Mouse (Mus musculus) hindbrain, embryonic 13.5 days (tissue): ENCODE results near the gene Lyz1. TPM values are rescaled to one million over a fixed set of nuclear protein-coding genes. Genes with fewer than 3 reads are reported as not detected.

Source experiments
- ATAC-seq: fragments of 200-750 bp; cut with Nextera tagmentation; 2 replicates; pipeline ENCODE4 v1.8.0; 2017; ENCODE audit warnings: moderate TSS enrichment; ENCODE audit not compliant: low FRiP score
- H3K27ac ChIP-seq: fragments of 300-500 bp; sonication (generic); 2 replicates; pipeline ENCODE4 v1.5.1; 2015; ENCODE audit warnings: inconsistent platforms, mild to moderate bottlenecking, moderate library complexity
- H3K27me3 ChIP-seq: fragments of 300-500 bp; sonication (generic); 2 replicates; pipeline ENCODE4 v1.6.1; 2015; ENCODE audit warnings: mild to moderate bottlenecking, inconsistent platforms
- H3K36me3 ChIP-seq: fragments of 300-500 bp; sonication (generic); 2 replicates; pipeline ENCODE4 v1.6.1; 2015; ENCODE audit warnings: mild to moderate bottlenecking, inconsistent platforms
- H3K4me1 ChIP-seq: fragments of 300-500 bp; sonication (generic); replicated peaks from 2 replicates; pipeline ENCODE4 v1.6.1; 2015; ENCODE audit warnings: inconsistent platforms
- H3K4me2 ChIP-seq: fragments of 300-500 bp; sonication (generic); 2 replicates; pipeline ENCODE4 v1.6.1; 2015; ENCODE audit warnings: inconsistent platforms, mild to moderate bottlenecking, moderate library complexity
- H3K4me3 ChIP-seq: fragments of 300-500 bp; sonication (generic); 2 replicates; pipeline ENCODE4 v1.5.1; 2015; ENCODE audit warnings: mild to moderate bottlenecking, inconsistent platforms
- H3K9ac ChIP-seq: fragments of 300-500 bp; sonication (generic); 2 replicates; pipeline ENCODE4 v1.6.1; 2015; ENCODE audit warnings: mild to moderate bottlenecking, inconsistent platforms
- H3K9me3 ChIP-seq: fragments of 300-500 bp; sonication (generic); 2 replicates; pipeline ENCODE4 v1.6.1; 2016; ENCODE audit warnings: inconsistent platforms
- WGBS: fragments of 180-500 bp; shearing (Covaris S2); methylation state at CpG from one replicate; pipeline ENCODE4 v1.1.7; 2015; 5-methylcytosine and 5-hydroxymethylcytosine counted together
- polyA plus RNA-seq: library from polyadenylated mRNA; unstranded; fragments of >200 nt; fragmentation: Nextera tagmentation; extraction: Ambion mirVana; gene quantifications from 2 replicates; pipeline ENCODE4 v1.2.1, GENCODE M21; 2015

The Lyz1 gene
- polyA plus RNA-seq, 1 experiment from 2014 or later = not detected

- peak overlapping the region; percentile 66 for H3K27ac ChIP-seq
- H3K4me1 ChIP-seq = peaks cover 4% of the 10 kb centered on the region; the same call in 1 of the 2 replicates
- no peaks in the 10 kb centered on the region for H3K27me3 ChIP-seq
- H3K4me2 ChIP-seq = no peak overlapping the region
- peaks cover 10% of the 10 kb centered on the region; the same call in 1 of the 2 replicates for H3K9me3 ChIP-seq
- H3K36me3 ChIP-seq = no peaks in the 10 kb centered on the region
- H3K9ac ChIP-seq = peak overlapping the region; percentile 43; the same call in 1 of the 2 replicates
- no peak overlapping the region for H3K4me3 ChIP-seq
- no peak for ATAC-seq
These were observed 32.8 kb downstream of the Lyz1 start for GRCm38 (mm10) chr10:117259870-117260269.

- H3K36me3 ChIP-seq = no peaks in the 10 kb centered on the region
- no peaks in the 10 kb centered on the region for H3K27me3 ChIP-seq
- H3K4me3 ChIP-seq = no peak within 1 kb of the TSS
- H3K9ac ChIP-seq = no peak within 1 kb of the TSS
- no peaks in the 10 kb centered on the region for H3K4me1 ChIP-seq
- no peak within 1 kb of the TSS for H3K4me2 ChIP-seq
- WGBS = 89% methylated on average over 12 of the region's 12 CpGs
- no peaks in the 10 kb centered on the region for H3K9me3 ChIP-seq
- no peak for ATAC-seq
- no peak within 1 kb of the TSS for H3K27ac ChIP-seq
These were observed 54.1 kb downstream of the Lyz1 start, which contains the start of gene 9530003J23Rik for GRCm38 (mm10) chr10:117238603-117239002. TSS of gene 9530003J23Rik (minus strand) at chr10:117238703.

Other genes starting within 250 kb of the Lyz1 start
- not detected in 2 replicates for gene Lrrc10, start 247.5 kb downstream of the Lyz1 start, polyA plus RNA-seq
- gene Cct2, start 229.1 kb downstream of the Lyz1 start, polyA plus RNA-seq = 276 and 284 TPM in 2 replicates
- gene Frs2, start 144.3 kb downstream of the Lyz1 start, polyA plus RNA-seq = 18.6 and 20.5 TPM in 2 replicates
- gene Yeats4, start 68.4 kb downstream of the Lyz1 start, polyA plus RNA-seq = 126 and 127 TPM in 2 replicates
- 0.16 TPM in 1 of 2 replicates, not detected in the other for gene 9530003J23Rik, start 54.2 kb downstream of the Lyz1 start, polyA plus RNA-seq
- gene Lyz2, start 10.5 kb downstream of the Lyz1 start, polyA plus RNA-seq = 25.9 and 29.3 TPM in 2 replicates
- 177 and 179 TPM in 2 replicates for gene Cpsf6, start 87.1 kb upstream of the Lyz1 start, polyA plus RNA-seq